In the genomic region with DNA sequence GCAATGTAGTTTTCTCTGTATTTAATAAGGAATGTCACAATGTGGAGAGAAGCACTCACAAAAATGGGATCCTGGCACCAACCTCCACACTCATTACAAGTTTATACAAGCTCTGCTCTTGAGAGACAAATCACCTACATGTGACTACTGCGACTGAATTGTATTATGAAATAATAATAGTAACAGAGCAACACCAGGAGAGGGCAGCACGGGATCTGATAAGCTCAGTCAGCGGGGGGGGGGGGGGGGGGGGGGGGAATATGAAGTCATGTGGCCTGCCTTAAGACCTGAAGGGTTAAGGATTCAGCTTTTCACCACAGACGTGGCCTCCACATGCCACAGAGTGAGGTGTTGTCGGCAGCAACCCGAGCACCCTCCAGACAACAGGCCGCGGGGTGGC, we compare ENCODE assay signal across 9 mouse cellular contexts.
A peak's percentile ranks its signal among the peaks of the same experiment; 100 is the strongest.
DNase-seq lines count a peak whose midpoint lies in the region; ATAC-seq lines count a peak whose summit lies in the region.
"Had no signal": no experiment of that assay in that cellular context is flagged by ENCODE, and none has a peak within 500 bp of the region (broad histone marks: within the 10 kb centered on the region; RNA-seq: fewer than 3 reads in every experiment).

No protein-coding gene starts in this region.

- H3K27ac ChIP-seq in embryonic facial prominence, embryonic 11.5 days (replicated peaks; ENCODE audit: low read depth, low read length), result no peak overlapping the region
- no peak overlapping the region for H3K27ac ChIP-seq in embryonic facial prominence, embryonic 10.5 days (replicated peaks)
- H3K27ac ChIP-seq in liver, embryonic 13.5 days, result no peak overlapping the region
- H3K27ac ChIP-seq: forebrain, embryonic 12.5 days had no signal

- no peaks in the 10 kb centered on the region for H3K27me3 ChIP-seq in embryonic facial prominence, embryonic 11.5 days (ENCODE audit: control insufficient read depth, insufficient read depth, low read length)
- H3K27me3 ChIP-seq in embryonic facial prominence, embryonic 10.5 days (replicated peaks; ENCODE audit: low read depth, poor library complexity, severe bottlenecking), result no peaks in the 10 kb centered on the region
- no peaks in the 10 kb centered on the region for H3K27me3 ChIP-seq in liver, embryonic 13.5 days
- H3K27me3 ChIP-seq: forebrain, embryonic 12.5 days had no signal

- peak; percentile 29 for DNase-seq in embryonic facial prominence, embryonic 11.5 days (ENCODE audit: low spot score)
- no peak for DNase-seq in embryonic facial prominence, embryonic 10.5 days (ENCODE audit: low spot score)
- peak; percentile 8 for DNase-seq in layer of hippocampus, adult 9-11 months
- no peak for DNase-seq in layer of hippocampus, adult 8-10 months (ENCODE audit: low spot score in 2 of 2)
- DNase-seq in A20 (ENCODE audit: low read depth, low spot score), result peak; percentile 62
- no peak for DNase-seq in liver, embryonic 13.5 days
- DNase-seq in urinary bladder, adult 2 months (ENCODE audit: low spot score), result no peak
- no peak for DNase-seq in right cerebral cortex, adult 2 months (ENCODE audit: low spot score in 2 of 2)

- 83% methylated on average over 7 of the region's 8 CpGs for WGBS in embryonic facial prominence, embryonic 11.5 days
- WGBS in embryonic facial prominence, embryonic 10.5 days, result 77% methylated on average over 8 of the region's 8 CpGs
- 74% methylated on average over 7 of the region's 8 CpGs for WGBS in liver, embryonic 13.5 days (ENCODE audit: insufficient replicate concordance)

- H3K4me2 ChIP-seq in embryonic facial prominence, embryonic 11.5 days (ENCODE audit: low read depth, low read length), result no peak overlapping the region
- no peak overlapping the region for H3K4me2 ChIP-seq in liver, embryonic 13.5 days
- H3K4me2 ChIP-seq: forebrain, embryonic 12.5 days had no signal

- no peak for ATAC-seq in embryonic facial prominence, embryonic 11.5 days (replicated peaks; ENCODE audit: insufficient number of reproducible peaks, low FRiP score, low TSS enrichment, low read depth)
- 0 out of 2 replicates have a peak, but pooled peaks have one; percentile 28 for ATAC-seq in liver, embryonic 13.5 days (ENCODE audit: low read depth)

- no peaks in the 10 kb centered on the region for H3K4me1 ChIP-seq in embryonic facial prominence, embryonic 11.5 days (ENCODE audit: control insufficient read depth, insufficient read depth, low read length)
- peaks cover 6% of the 10 kb centered on the region for H3K4me1 ChIP-seq in embryonic facial prominence, embryonic 10.5 days
- H3K4me1 ChIP-seq in liver, embryonic 13.5 days (replicated peaks), result no peaks in the 10 kb centered on the region

- H3K9me3 ChIP-seq in embryonic facial prominence, embryonic 11.5 days (replicated peaks; ENCODE audit: control insufficient read depth, low read length), result no peaks in the 10 kb centered on the region
- no peaks in the 10 kb centered on the region for H3K9me3 ChIP-seq in embryonic facial prominence, embryonic 10.5 days
- H3K9me3 ChIP-seq in liver, embryonic 13.5 days (replicated peaks), result no peaks in the 10 kb centered on the region
- H3K9me3 ChIP-seq: forebrain, embryonic 12.5 days had no signal

- no peak overlapping the region for H3K4me3 ChIP-seq in embryonic facial prominence, embryonic 11.5 days (ENCODE audit: low read depth, low read length)
- no peak overlapping the region for H3K4me3 ChIP-seq in embryonic facial prominence, embryonic 10.5 days
- H3K4me3 ChIP-seq in liver, embryonic 13.5 days (replicated peaks), result no peak overlapping the region
- H3K4me3 ChIP-seq: forebrain, embryonic 12.5 days had no signal

- no peaks in the 10 kb centered on the region; the same call in 1 of the 2 replicates for H3K36me3 ChIP-seq in embryonic facial prominence, embryonic 11.5 days (replicated peaks; ENCODE audit: control insufficient read depth, insufficient read depth, low read depth, low read length)
- peaks cover 16% of the 10 kb centered on the region for H3K36me3 ChIP-seq in embryonic facial prominence, embryonic 10.5 days (replicated peaks)
- peaks cover 15% of the 10 kb centered on the region; the same call in 1 of the 2 replicates for H3K36me3 ChIP-seq in liver, embryonic 13.5 days

- no peak overlapping the region for H3K9ac ChIP-seq in embryonic facial prominence, embryonic 11.5 days (replicated peaks; ENCODE audit: low read length)
- H3K9ac ChIP-seq in liver, embryonic 13.5 days, result no peak overlapping the region
- H3K9ac ChIP-seq: forebrain, embryonic 12.5 days had no signal

Comparison
In these comparisons a context has a peak if more than half of its experiments do, and no peak if none do; other contexts are left out.
1. DNase-seq: peak in embryonic facial prominence, embryonic 11.5 days (single experiment), layer of hippocampus, adult 9-11 months (single experiment) and A20 (single experiment); none in embryonic facial prominence, embryonic 10.5 days (single experiment), layer of hippocampus, adult 8-10 months (0 of 2), liver, embryonic 13.5 days (single experiment), urinary bladder, adult 2 months (single experiment) and right cerebral cortex, adult 2 months (0 of 2).